Mouse (Mus musculus) left cerebral cortex, adult 18-20 months (tissue): ENCODE results near the gene Robo1. TPM values are rescaled to one million over a fixed set of nuclear protein-coding genes. Genes with fewer than 3 reads are reported as not detected.

Source experiments
- DNase-seq, 2 experiments: peaks; one replicate each; pipeline ENCODE4 v3.0.0; 2021 to 2022; ENCODE audit warnings: low spot score in 2 of 2, mixed read lengths in 1 of 2
- total RNA-seq, 2 experiments: library from RNA; stranded (reverse); gene quantifications; 2 replicates each; pipeline ENCODE4 v1.2.3; 2021

The Robo1 gene
- total RNA-seq, 2 experiments from 2014 or later, result 47.0 to 48.7 TPM

- no peak for DNase-seq
These were observed 413.8 kb downstream of the Robo1 start for GRCm38 (mm10) chr16:72721713-72722481.

DNA sequence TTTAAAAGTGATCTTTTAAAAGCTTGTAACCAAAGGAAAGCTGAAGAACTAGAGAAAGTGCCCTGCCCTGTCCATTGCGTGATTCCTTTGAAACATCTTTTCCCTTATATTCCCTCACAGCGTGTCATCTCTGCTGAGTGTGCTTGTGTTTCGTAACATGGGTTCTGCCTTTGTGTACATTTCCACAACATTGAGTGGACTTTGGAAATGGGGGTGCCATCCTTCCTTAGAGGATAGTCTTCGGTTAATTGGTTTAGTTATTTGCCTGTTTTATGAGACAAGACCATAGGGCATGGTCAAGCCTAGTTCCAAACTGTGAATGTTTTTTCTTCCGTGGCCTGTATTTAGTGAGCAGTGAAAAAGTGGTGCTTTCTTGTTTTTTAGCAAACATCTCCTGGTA, 426.1 kb downstream of the Robo1 start:
- no peak for DNase-seq

GRCm38 (mm10) chr16:72735175-72735574, 427.1 kb downstream of the Robo1 start:
- DNase-seq, result no peak

- no peak for DNase-seq
These were observed 427.5 kb downstream of the Robo1 start for GRCm38 (mm10) chr16:72735588-72735987.

- no peak for DNase-seq
These were observed 429.0 kb downstream of the Robo1 start for GRCm38 (mm10) chr16:72737154-72737553.

DNA sequence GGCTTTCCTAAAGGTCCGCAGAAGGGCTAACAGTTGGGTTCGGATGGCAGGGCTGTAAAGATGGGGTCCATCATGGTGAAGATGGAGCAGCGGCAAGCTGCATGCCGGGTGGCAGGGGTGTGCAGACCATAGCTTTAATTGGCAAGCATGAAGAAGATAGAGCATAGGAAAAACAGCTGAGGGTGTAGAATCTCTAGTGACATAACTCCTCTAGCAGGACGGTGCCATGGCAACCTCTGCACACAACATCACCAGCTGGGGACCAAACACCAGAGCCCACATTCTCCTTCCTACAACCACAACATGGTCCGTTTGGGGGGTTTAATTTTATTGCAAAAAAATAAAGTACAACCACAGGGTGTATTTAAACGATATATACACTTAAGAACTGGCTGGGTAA, 432.1 kb downstream of the Robo1 start:
- DNase-seq, result no peak

DNA sequence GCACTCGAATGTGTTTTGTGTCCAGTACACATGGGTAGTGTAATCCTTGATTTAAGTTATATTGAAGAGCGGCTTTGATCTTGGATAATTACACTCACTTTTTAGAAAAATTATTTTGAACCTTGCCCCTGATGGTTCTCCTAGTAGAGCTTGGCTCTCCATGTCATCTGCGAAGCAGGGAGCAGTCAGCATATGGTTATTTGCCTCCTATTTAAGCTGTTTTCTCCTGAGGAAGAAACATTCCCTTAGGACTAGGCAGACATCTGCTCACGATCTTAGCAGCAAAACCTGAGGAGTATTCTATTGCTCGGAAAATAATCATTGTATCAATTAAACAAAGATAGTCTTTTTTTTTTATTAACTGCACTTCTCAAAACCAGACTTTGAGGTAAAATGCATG, 439.6 kb downstream of the Robo1 start:
- no peak for DNase-seq

GRCm38 (mm10) chr16:72765128-72765913, 457.2 kb downstream of the Robo1 start:
- DNase-seq, result no peak

- no peak for DNase-seq
These were observed 461.2 kb downstream of the Robo1 start for GRCm38 (mm10) chr16:72769214-72769834.

DNA sequence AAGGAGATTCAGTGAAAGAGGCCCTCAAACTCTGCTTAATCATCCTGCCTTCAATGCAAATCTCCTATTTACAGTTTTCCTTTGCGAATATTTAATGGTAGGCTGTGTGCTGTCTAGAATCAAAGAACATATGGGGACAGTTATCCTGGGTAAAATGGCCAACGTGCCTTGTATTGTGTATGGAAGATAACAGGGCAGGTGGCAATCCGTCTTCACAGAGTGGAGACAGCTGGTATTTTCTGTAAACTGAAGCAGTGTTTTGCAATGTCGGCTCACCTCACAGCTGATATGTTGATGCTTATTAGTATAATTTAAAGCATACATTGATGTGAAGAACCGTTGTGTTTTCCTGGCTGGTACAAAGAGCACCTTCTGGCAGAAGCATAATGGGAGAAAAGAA, 464.2 kb downstream of the Robo1 start:
- DNase-seq, result no peak

DNA sequence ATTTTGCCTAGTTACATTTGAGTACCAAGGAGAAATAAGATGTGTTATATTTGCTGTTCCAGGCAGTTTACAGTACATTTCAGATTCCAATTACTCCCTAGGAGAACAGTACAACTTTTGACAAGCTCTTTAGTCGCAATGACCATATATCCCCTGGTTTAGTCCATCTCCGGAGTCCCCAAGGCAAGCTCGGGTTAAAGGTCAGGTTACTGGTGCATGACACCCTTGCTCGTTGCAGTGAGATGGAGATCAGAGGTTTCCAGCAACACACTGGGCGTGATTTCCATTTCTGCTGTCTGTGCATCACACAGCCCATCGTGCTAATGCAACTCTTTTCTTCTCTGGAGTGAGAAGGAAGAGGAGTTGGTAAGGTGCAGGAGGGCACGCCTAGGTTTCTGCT, 464.9 kb downstream of the Robo1 start:
- DNase-seq, result no peak

GRCm38 (mm10) chr16:72778520-72778919, 470.4 kb downstream of the Robo1 start:
- no peak for DNase-seq

DNA sequence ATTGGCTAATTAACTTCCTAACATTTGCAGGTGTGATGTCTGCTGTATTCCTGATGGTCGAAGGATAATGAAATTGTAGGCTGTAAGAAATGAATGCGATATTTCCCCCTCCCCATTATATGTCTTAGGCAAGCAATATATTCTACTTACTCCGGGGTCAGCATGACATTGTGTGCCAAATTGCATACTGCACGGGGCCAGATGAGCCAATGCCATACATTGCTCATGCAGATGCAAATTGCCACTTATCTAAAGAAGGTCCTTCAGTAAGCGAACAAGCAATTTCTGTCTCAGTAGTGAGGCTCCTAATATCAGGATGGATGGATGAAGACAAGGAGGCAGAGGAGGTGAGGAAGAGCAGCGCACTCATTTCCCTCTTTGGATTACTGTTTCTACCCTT, 474.1 kb downstream of the Robo1 start:
- no peak for DNase-seq

DNA sequence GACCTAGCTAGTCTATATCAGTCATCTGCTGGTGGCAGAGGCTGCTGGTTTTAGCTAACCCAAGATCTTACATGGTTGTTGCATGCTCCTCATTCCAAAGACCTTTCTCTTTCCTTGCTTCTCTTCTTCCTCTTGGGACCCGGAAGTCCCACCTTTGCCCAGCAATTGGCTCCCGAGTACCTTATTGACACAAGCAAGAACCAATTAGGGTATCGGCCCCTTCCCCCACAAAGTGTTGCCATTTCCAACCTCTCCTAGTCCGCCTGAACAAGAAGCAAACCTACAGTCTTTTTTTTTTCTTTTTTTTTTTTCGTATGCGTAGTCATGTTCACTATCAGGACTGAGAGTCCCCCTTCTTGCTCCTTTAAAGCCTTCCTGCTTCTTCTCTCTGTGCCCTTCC, 478.0 kb downstream of the Robo1 start:
- no peak for DNase-seq

DNA sequence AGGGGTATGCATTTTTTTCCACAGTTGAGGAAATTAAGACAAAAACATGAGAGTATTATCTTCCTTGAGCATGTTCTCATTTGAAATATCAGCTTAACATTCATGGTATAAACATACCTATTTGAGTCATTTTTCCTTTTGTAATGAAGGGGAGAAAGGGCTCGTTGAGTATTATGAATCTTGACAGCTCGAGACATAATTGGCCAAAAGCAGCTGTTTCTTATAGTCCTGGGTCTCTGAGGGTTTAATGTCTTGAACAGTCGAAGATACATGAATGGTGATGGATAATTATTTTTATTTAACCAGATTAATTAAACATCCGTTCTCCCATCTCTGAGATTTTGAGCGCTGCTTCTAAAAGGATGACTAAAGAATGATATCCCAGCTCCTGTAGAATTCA, 478.5 kb downstream of the Robo1 start:
- no peak for DNase-seq

GRCm38 (mm10) chr16:72788017-72788416, 479.9 kb downstream of the Robo1 start:
- DNase-seq, result no peak

- DNase-seq, result no peak
These were observed 483.1 kb downstream of the Robo1 start for GRCm38 (mm10) chr16:72791181-72791705.

DNA sequence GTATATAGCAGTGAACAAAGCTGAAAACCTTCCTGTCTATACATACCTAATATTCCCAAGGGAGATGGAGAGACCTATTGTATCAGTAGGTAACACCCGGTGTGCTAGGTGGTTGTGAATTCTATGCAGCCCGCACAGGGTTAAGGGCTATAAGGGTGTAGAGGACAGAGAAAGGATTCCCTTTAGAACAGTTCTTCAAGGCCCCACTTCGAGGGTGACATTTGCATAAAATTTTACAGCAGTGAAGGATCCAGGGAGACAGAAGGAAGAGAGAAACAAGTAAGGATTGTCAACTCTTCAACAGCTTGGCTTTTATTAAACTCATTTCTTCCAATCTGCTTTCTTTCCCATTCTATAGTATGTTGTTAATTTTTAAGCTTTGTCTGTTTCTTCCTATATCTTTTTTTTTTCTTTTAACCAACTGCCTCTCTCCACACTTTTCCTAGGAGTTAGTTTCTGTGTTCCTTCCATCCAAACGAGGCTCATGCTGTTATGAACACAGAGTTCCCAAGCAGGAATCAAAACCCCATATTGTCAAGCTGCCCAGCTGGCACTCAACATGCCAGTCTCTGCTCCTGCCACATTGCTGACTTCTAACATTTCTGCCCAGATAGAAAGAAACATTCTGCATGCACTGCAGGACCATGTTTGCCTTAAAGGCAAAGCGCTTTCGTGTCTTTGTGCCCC, 486.7 kb downstream of the Robo1 start:
- no peak for DNase-seq

GRCm38 (mm10) chr16:72795379-72795712, 487.2 kb downstream of the Robo1 start:
- no peak for DNase-seq

- DNase-seq, result no peak
These were observed 490.4 kb downstream of the Robo1 start for GRCm38 (mm10) chr16:72798405-72798949.

DNA sequence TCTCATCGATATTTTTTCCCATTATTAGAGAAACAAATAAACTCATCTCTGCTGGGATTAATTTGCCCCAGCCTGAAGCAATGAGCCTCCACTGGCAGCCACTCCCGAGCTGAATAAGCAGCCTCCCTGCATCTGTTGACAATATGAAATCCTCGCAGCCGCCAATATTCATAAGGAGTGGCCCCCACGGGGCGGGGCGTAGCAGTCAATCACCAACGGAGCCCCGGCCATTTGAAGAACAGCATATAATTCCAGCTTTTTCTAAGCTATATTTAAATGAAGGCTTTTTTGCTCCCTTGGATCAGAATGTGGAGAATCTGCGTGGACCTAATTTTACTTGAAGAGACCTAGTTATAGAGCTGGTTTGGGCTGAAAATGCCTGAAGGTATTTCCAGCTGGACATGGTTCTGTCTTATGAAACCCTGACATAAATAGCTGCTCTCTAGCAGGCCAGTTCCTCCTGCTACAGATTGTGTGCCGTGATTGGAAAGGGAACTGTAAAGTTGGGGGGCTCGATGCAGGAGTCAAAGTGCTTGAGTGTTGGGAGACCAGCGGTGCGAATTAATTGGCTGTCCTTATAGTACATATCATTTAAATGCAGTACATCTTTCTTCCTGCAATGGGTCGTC, 492.1 kb downstream of the Robo1 start:
- peak in 1 of 2 experiments; percentile 33 for DNase-seq
